Mouse (Mus musculus): Measurements from ENCODE around the gene 2210408I21Rik. TPM values are rescaled to one million over a fixed set of nuclear protein-coding genes. Genes with fewer than 3 reads are reported as not detected.

The 2210408I21Rik gene
- polyA plus RNA-seq, 1 experiment = 1.4 TPM

GRCm38 (mm10) chr13:77256541-77256940 lies 121.2 kb downstream of the 2210408I21Rik start:
- Histone ChIP-seq H3K36me3 (ENCODE audit: control insufficient read depth, insufficient read depth) (no peaks in the 10 kb centered on the region), H3ac (ENCODE audit: control insufficient read depth, insufficient read length, low read depth) (no peak overlapping the region), H3K27me3 (ENCODE audit: control insufficient read depth, insufficient read depth, insufficient read length) (no peaks in the 10 kb centered on the region), H3K4me3 (ENCODE audit: insufficient read depth, poor library complexity, severe bottlenecking) (no peak overlapping the region), H3K79me2 (ENCODE audit: control insufficient read depth, insufficient read depth) (no peaks in the 10 kb centered on the region), H3K79me3 (ENCODE audit: low read depth) (no peaks in the 10 kb centered on the region)
- no peak for TF ChIP-seq MYOG (IDR thresholded peaks at IDR 0.05; ENCODE audit: control insufficient read depth, extremely low read depth, insufficient read length)
- no peak for TF ChIP-seq MAX (IDR thresholded peaks at IDR 0.05)
- TF ChIP-seq CEBPB (IDR thresholded peaks at IDR 0.05; ENCODE audit: low read depth) = no peak
- TF ChIP-seq FOSL1 (IDR thresholded peaks at IDR 0.05; ENCODE audit: insufficient read depth, low read length, poor library complexity, severe bottlenecking) = no peak
- TF ChIP-seq MYOD1 (IDR thresholded peaks at IDR 0.05; ENCODE audit: control insufficient read depth, insufficient read length, low read depth) = no peak
- TF ChIP-seq CTCF (IDR thresholded peaks at IDR 0.05; ENCODE audit: control insufficient read depth, insufficient read depth, insufficient read length) = no peak
- TF ChIP-seq USF1 (IDR thresholded peaks at IDR 0.05; ENCODE audit: low read depth) = no peak

- H3K27me3 ChIP-seq (ENCODE audit: control insufficient read depth, insufficient read depth, insufficient read length) = no peaks in the 10 kb centered on the region
- no peak overlapping the region for H3K4me3 ChIP-seq (ENCODE audit: insufficient read depth, poor library complexity, severe bottlenecking)
- no peaks in the 10 kb centered on the region for H3K36me3 ChIP-seq (ENCODE audit: control insufficient read depth, insufficient read depth)
- H3K79me3 ChIP-seq (ENCODE audit: low read depth) = no peaks in the 10 kb centered on the region
- no peak overlapping the region for H3ac ChIP-seq (ENCODE audit: control insufficient read depth, insufficient read length, low read depth)
- no peak for TF ChIP-seq MYOG (IDR thresholded peaks at IDR 0.05; ENCODE audit: control insufficient read depth, extremely low read depth, insufficient read length)
- no peak for TF ChIP-seq MYOD1 (IDR thresholded peaks at IDR 0.05; ENCODE audit: control insufficient read depth, insufficient read length, low read depth)
- TF ChIP-seq USF1 (IDR thresholded peaks at IDR 0.05; ENCODE audit: low read depth) = no peak
- no peak for TF ChIP-seq FOSL1 (IDR thresholded peaks at IDR 0.05; ENCODE audit: insufficient read depth, low read length, poor library complexity, severe bottlenecking)
- TF ChIP-seq CEBPB (IDR thresholded peaks at IDR 0.05; ENCODE audit: low read depth) = no peak
- TF ChIP-seq CTCF (IDR thresholded peaks at IDR 0.05; ENCODE audit: control insufficient read depth, insufficient read depth, insufficient read length) = no peak
- TF ChIP-seq MAX (IDR thresholded peaks at IDR 0.05) = no peak
- H3K79me2 ChIP-seq (ENCODE audit: control insufficient read depth, insufficient read depth) = no peaks in the 10 kb centered on the region
These were observed 127.5 kb downstream of the 2210408I21Rik start for GRCm38 (mm10) chr13:77262715-77263338.

GRCm38 (mm10) chr13:77263400-77264179 lies 128.2 kb downstream of the 2210408I21Rik start:
- H3K36me3 ChIP-seq (ENCODE audit: control insufficient read depth, insufficient read depth) = no peaks in the 10 kb centered on the region
- no peaks in the 10 kb centered on the region for H3K79me2 ChIP-seq (ENCODE audit: control insufficient read depth, insufficient read depth)
- no peaks in the 10 kb centered on the region for H3K27me3 ChIP-seq (ENCODE audit: control insufficient read depth, insufficient read depth, insufficient read length)
- H3K79me3 ChIP-seq (ENCODE audit: low read depth) = no peaks in the 10 kb centered on the region
- no peak overlapping the region for H3ac ChIP-seq (ENCODE audit: control insufficient read depth, insufficient read length, low read depth)
- TF ChIP-seq CEBPB (IDR thresholded peaks at IDR 0.05; ENCODE audit: low read depth) (no peak), MYOD1 (IDR thresholded peaks at IDR 0.05; ENCODE audit: control insufficient read depth, insufficient read length, low read depth) (no peak), USF1 (IDR thresholded peaks at IDR 0.05; ENCODE audit: low read depth) (no peak), MYOG (IDR thresholded peaks at IDR 0.05; ENCODE audit: control insufficient read depth, extremely low read depth, insufficient read length) (no peak), MAX (IDR thresholded peaks at IDR 0.05) (no peak), FOSL1 (IDR thresholded peaks at IDR 0.05; ENCODE audit: insufficient read depth, low read length, poor library complexity, severe bottlenecking) (no peak), CTCF (IDR thresholded peaks at IDR 0.05; ENCODE audit: control insufficient read depth, insufficient read depth, insufficient read length) (no peak)
- no peak overlapping the region for H3K4me3 ChIP-seq (ENCODE audit: insufficient read depth, poor library complexity, severe bottlenecking)

- Histone ChIP-seq H3K79me2 (ENCODE audit: control insufficient read depth, insufficient read depth) (no peaks in the 10 kb centered on the region), H3K4me3 (ENCODE audit: insufficient read depth, poor library complexity, severe bottlenecking) (no peak overlapping the region), H3K79me3 (ENCODE audit: low read depth) (no peaks in the 10 kb centered on the region), H3K27me3 (ENCODE audit: control insufficient read depth, insufficient read depth, insufficient read length) (no peaks in the 10 kb centered on the region), H3K36me3 (ENCODE audit: control insufficient read depth, insufficient read depth) (no peaks in the 10 kb centered on the region), H3ac (ENCODE audit: control insufficient read depth, insufficient read length, low read depth) (no peak overlapping the region)
- no peak for TF ChIP-seq MAX (IDR thresholded peaks at IDR 0.05)
- TF ChIP-seq MYOD1 (IDR thresholded peaks at IDR 0.05; ENCODE audit: control insufficient read depth, insufficient read length, low read depth) = no peak
- TF ChIP-seq MYOG (IDR thresholded peaks at IDR 0.05; ENCODE audit: control insufficient read depth, extremely low read depth, insufficient read length) = no peak
- no peak for TF ChIP-seq USF1 (IDR thresholded peaks at IDR 0.05; ENCODE audit: low read depth)
- TF ChIP-seq FOSL1 (IDR thresholded peaks at IDR 0.05; ENCODE audit: insufficient read depth, low read length, poor library complexity, severe bottlenecking) = no peak
- TF ChIP-seq CEBPB (IDR thresholded peaks at IDR 0.05; ENCODE audit: low read depth) = no peak
- TF ChIP-seq CTCF (IDR thresholded peaks at IDR 0.05; ENCODE audit: control insufficient read depth, insufficient read depth, insufficient read length) = no peak
These were observed 129.1 kb downstream of the 2210408I21Rik start for GRCm38 (mm10) chr13:77264481-77264880.

- Histone ChIP-seq H3K4me3 (ENCODE audit: insufficient read depth, poor library complexity, severe bottlenecking) (no peak overlapping the region), H3K79me2 (ENCODE audit: control insufficient read depth, insufficient read depth) (no peaks in the 10 kb centered on the region), H3K36me3 (ENCODE audit: control insufficient read depth, insufficient read depth) (no peaks in the 10 kb centered on the region), H3K79me3 (ENCODE audit: low read depth) (no peaks in the 10 kb centered on the region), H3K27me3 (ENCODE audit: control insufficient read depth, insufficient read depth, insufficient read length) (no peaks in the 10 kb centered on the region), H3ac (ENCODE audit: control insufficient read depth, insufficient read length, low read depth) (no peak overlapping the region)
- TF ChIP-seq MYOD1 (IDR thresholded peaks at IDR 0.05; ENCODE audit: control insufficient read depth, insufficient read length, low read depth) = no peak
- TF ChIP-seq MAX (IDR thresholded peaks at IDR 0.05) = no peak
- no peak for TF ChIP-seq FOSL1 (IDR thresholded peaks at IDR 0.05; ENCODE audit: insufficient read depth, low read length, poor library complexity, severe bottlenecking)
- TF ChIP-seq MYOG (IDR thresholded peaks at IDR 0.05; ENCODE audit: control insufficient read depth, extremely low read depth, insufficient read length) = no peak
These were observed 139.9 kb downstream of the 2210408I21Rik start for GRCm38 (mm10) chr13:77275172-77275747.
